Mouse (Mus musculus): ENCODE data around the gene Vmn2r11. TPM values are rescaled to one million over a fixed set of nuclear protein-coding genes. Genes with fewer than 3 reads are reported as not detected.
"Not testable (repeated sequence)": the region's sequence is repeated elsewhere in the genome, so short reads cannot be mapped to it uniquely, and the experiment has no call there.

The Vmn2r11 gene
- total RNA-seq (2014; fragmentation: Nextera tagmentation) (not detected in 2 replicates), total RNA-seq (2017) (under 0.01 and 0.05 TPM in 2 replicates), polyA plus RNA-seq (2012) (not detected in 2 replicates)

DNA sequence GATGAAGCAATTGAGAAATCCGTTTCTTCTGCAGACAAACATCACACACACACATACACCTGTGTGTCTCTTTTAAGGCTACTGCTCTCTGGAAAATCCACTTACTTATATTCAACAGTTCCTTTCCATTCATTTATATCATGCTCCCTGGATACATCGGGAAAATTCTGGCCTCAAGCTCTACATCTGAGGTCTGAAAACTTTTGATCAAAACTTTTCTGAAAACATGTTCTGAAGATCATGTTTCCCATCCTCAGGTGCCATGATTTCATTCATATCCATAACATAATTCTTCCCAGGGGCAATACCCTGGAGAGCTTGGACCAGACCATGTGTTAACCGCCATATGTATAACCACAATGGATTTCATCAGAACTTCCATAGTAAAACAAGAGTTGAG, at the start of gene Vmn2r11:
Gene Vmn2r11, minus strand, starts transcription at position 101 of the 400 bp plus-strand sequence.
- not testable (repeated sequence) for H3K4me1 ChIP-seq (ENCODE audit: insufficient read depth, low read depth, low read length); H3K27me3 ChIP-seq (ENCODE audit: insufficient read depth, low read length); ATAC-seq (ENCODE audit: extremely low read depth, insufficient number of reproducible peaks, low FRiP score, poor library complexity, severe bottlenecking); H3K9me3 ChIP-seq (replicated peaks); H3K36me3 ChIP-seq (replicated peaks); DNase-seq (ENCODE audit: low spot score); H3K4me3 ChIP-seq (ENCODE audit: low read depth, low read length)

DNA sequence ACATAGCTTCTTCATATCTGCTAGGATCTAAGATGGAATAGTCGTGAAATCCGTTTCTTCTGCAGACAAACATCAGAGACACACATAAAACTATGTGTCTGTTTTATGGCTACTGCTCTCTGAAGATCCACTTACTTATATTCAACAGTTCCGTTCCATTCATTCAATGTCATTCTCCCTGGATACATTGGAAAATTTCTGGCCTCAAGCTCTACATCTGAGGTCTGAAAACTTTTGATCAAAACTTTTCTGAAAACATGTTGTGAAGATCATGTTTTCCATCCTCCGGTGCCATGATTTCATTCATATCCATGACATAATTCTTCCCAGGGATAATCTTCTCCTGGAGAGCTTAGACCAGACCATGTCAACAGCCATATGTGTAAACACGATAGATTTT, 38.5 kb upstream of the Vmn2r11 start, which contains the start of gene Vmn2r12:
Gene Vmn2r12, minus strand, starts transcription at position 101 of the 400 bp plus-strand sequence.
- H3K4me1 ChIP-seq (ENCODE audit: insufficient read depth, low read depth, low read length); DNase-seq (ENCODE audit: low spot score); H3K4me3 ChIP-seq (ENCODE audit: low read depth, low read length); H3K9me3 ChIP-seq (replicated peaks); ATAC-seq (ENCODE audit: extremely low read depth, insufficient number of reproducible peaks, low FRiP score, poor library complexity, severe bottlenecking); H3K27me3 ChIP-seq (ENCODE audit: insufficient read depth, low read length); H3K36me3 ChIP-seq (replicated peaks): not testable (repeated sequence)

- not testable (repeated sequence) for H3K4me3 ChIP-seq (ENCODE audit: low read depth, low read length); DNase-seq (ENCODE audit: low spot score); H3K36me3 ChIP-seq (replicated peaks); ATAC-seq (ENCODE audit: extremely low read depth, insufficient number of reproducible peaks, low FRiP score, poor library complexity, severe bottlenecking); H3K27me3 ChIP-seq (ENCODE audit: insufficient read depth, low read length); H3K4me1 ChIP-seq (ENCODE audit: insufficient read depth, low read depth, low read length); H3K9me3 ChIP-seq (replicated peaks)
These were observed 37.1 kb upstream of the Vmn2r11 start for GRCm38 (mm10) chr5:109096482-109096881.

DNA sequence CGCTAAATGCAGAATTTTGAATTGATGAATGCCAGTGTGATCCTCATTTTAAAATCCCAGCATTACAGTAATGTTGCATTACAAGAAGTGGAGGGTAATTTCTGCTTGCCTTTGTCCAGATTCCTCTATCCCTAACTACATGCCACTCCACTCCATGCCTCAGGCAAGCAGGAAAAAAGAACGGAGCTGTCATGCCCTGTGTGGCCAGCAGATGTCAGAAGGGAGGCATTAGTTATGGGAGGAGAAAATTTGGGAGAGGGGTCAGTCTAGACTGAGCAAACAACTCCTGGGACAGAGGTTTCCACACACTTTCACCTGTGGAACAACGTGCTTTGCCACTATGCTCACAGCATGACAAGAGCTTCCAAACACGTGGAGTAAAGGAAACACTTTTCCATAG, 12.6 kb upstream of the Vmn2r11 start:
- DNase-seq (ENCODE audit: low spot score); H3K27me3 ChIP-seq (ENCODE audit: insufficient read depth, low read length); H3K4me3 ChIP-seq (ENCODE audit: low read depth, low read length); H3K4me1 ChIP-seq (ENCODE audit: insufficient read depth, low read depth, low read length); H3K9me3 ChIP-seq (replicated peaks); H3K36me3 ChIP-seq (replicated peaks): not testable (repeated sequence)
- ATAC-seq (ENCODE audit: extremely low read depth, insufficient number of reproducible peaks, low FRiP score, poor library complexity, severe bottlenecking), result 0 out of 2 replicates have a peak, but pooled peaks have one; percentile 28

GRCm38 (mm10) chr5:109055286-109055685, 4.1 kb downstream of the Vmn2r11 start:
- H3K4me3 ChIP-seq (ENCODE audit: low read depth, low read length), result no peak overlapping the region
- no peak for DNase-seq (ENCODE audit: low spot score)
- no peaks in the 10 kb centered on the region for H3K4me1 ChIP-seq (ENCODE audit: insufficient read depth, low read depth, low read length)
- ATAC-seq (ENCODE audit: extremely low read depth, insufficient number of reproducible peaks, low FRiP score, poor library complexity, severe bottlenecking), result no peak
- H3K36me3 ChIP-seq (replicated peaks), result no peaks in the 10 kb centered on the region
- no peaks in the 10 kb centered on the region for H3K27me3 ChIP-seq (ENCODE audit: insufficient read depth, low read length)
- H3K9me3 ChIP-seq (replicated peaks), result no peaks in the 10 kb centered on the region
- TF ChIP-seq GATA1 (IDR thresholded peaks at IDR 0.05; ENCODE audit: borderline replicate concordance, low read length) (no peak), GATA2 (IDR thresholded peaks at IDR 0.05; ENCODE audit: borderline replicate concordance, low read depth, low read length) (no peak), CTCF (IDR thresholded peaks at IDR 0.05; ENCODE audit: low read depth, low read length) (no peak), POLR2AphosphoS5 (IDR thresholded peaks at IDR 0.05; ENCODE audit: insufficient replicate concordance, low read depth, low read length) (no peak), TAL1 (conservative IDR thresholded peaks at IDR 0.05; ENCODE audit: low read depth, low read length) (no peak)

DNA sequence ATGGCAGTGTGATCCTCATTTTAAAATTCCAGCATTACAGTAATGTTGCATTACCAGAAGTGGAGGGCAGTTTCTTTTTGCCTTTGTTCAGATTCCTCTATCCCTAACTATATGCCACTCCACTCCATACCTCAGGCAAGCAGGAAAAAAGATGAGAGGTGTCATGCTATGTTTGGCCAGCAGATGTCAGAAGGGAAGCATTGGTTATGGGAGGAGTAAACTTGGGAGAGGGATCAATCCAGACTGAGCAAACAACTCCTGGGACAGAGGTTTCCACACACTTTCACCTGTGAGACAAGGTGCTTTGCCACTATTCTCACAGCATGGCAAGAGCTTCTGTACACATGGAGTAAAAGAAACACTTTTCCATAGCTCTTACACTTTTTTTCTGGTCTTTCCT, 26.8 kb downstream of the Vmn2r11 start:
- TF ChIP-seq POLR2AphosphoS5 (IDR thresholded peaks at IDR 0.05; ENCODE audit: insufficient replicate concordance, low read depth, low read length) (no peak), GATA2 (IDR thresholded peaks at IDR 0.05; ENCODE audit: borderline replicate concordance, low read depth, low read length) (no peak), GATA1 (IDR thresholded peaks at IDR 0.05; ENCODE audit: borderline replicate concordance, low read length) (no peak), CTCF (IDR thresholded peaks at IDR 0.05; ENCODE audit: low read depth, low read length) (no peak), TAL1 (conservative IDR thresholded peaks at IDR 0.05; ENCODE audit: low read depth, low read length) (no peak)
- Histone ChIP-seq H3K27me3 (ENCODE audit: insufficient read depth, low read length) (no peaks in the 10 kb centered on the region), H3K9me3 (replicated peaks) (no peaks in the 10 kb centered on the region), H3K4me3 (ENCODE audit: low read depth, low read length) (no peak overlapping the region), H3K4me1 (ENCODE audit: insufficient read depth, low read depth, low read length) (no peaks in the 10 kb centered on the region), H3K36me3 (replicated peaks) (no peaks in the 10 kb centered on the region)
- no peak for DNase-seq (ENCODE audit: low spot score)
- ATAC-seq (ENCODE audit: extremely low read depth, insufficient number of reproducible peaks, low FRiP score, poor library complexity, severe bottlenecking), result no peak

DNA sequence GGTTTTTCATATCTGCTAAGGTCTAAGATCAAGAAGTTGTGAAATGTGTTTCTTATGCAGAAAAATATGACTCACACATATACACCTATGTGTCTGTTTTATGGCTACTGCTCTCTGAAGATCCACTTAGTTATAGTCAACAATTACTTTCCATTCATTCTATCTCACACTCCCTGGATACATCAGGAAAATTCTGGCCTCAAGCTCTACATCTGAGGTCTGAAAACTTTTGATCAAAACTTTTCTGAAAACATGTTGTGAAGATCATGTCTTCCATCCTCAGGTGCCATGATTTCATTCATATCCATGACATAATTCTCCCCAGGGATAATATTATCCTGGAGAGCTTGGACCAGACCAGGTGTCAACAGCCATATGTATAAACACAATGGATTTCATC, 52.9 kb downstream of the Vmn2r11 start, which contains the start of gene Vmn2r10:
Gene Vmn2r10, minus strand, starts transcription at position 101 of the 400 bp plus-strand sequence.
- not testable (repeated sequence) for DNase-seq (ENCODE audit: low spot score); H3K9me3 ChIP-seq (replicated peaks); H3K27me3 ChIP-seq (ENCODE audit: insufficient read depth, low read length); H3K4me1 ChIP-seq (ENCODE audit: insufficient read depth, low read depth, low read length); H3K4me3 ChIP-seq (ENCODE audit: low read depth, low read length); H3K36me3 ChIP-seq (replicated peaks); ATAC-seq (ENCODE audit: extremely low read depth, insufficient number of reproducible peaks, low FRiP score, poor library complexity, severe bottlenecking)

Other genes starting within 250 kb of the Vmn2r11 start
- gene Vmn2r9, start 207.0 kb downstream of the Vmn2r11 start, total RNA-seq (2014; fragmentation: Nextera tagmentation), result not detected in 2 replicates
- gene Vmn2r9, start 207.0 kb downstream of the Vmn2r11 start, total RNA-seq (2017), result under 0.01 and 0.05 TPM in 2 replicates
- not detected in 2 replicates for gene Vmn2r9, start 207.0 kb downstream of the Vmn2r11 start, polyA plus RNA-seq (2012)
- not detected in 2 replicates for gene Vmn2r10, start 53.0 kb downstream of the Vmn2r11 start, total RNA-seq (2014; fragmentation: Nextera tagmentation)
- 0.06 and 0.11 TPM in 2 replicates for gene Vmn2r10, start 53.0 kb downstream of the Vmn2r11 start, total RNA-seq (2017)
- not detected in 2 replicates for gene Vmn2r10, start 53.0 kb downstream of the Vmn2r11 start, polyA plus RNA-seq (2012)
- gene Vmn2r12, start 38.4 kb upstream of the Vmn2r11 start, total RNA-seq (2014; fragmentation: Nextera tagmentation), result not detected in 2 replicates
- 0.06 and 0.16 TPM in 2 replicates for gene Vmn2r12, start 38.4 kb upstream of the Vmn2r11 start, total RNA-seq (2017)
- gene Vmn2r12, start 38.4 kb upstream of the Vmn2r11 start, polyA plus RNA-seq (2012), result not detected in 2 replicates
- gene Vmn2r13, start 132.6 kb upstream of the Vmn2r11 start, total RNA-seq (2014; fragmentation: Nextera tagmentation), result not detected in 2 replicates
- 0.05 and 0.06 TPM in 2 replicates for gene Vmn2r13, start 132.6 kb upstream of the Vmn2r11 start, total RNA-seq (2017)
- gene Vmn2r13, start 132.6 kb upstream of the Vmn2r11 start, polyA plus RNA-seq (2012), result not detected in 2 replicates
- not detected in 2 replicates for gene Vmn2r14, start 165.1 kb upstream of the Vmn2r11 start, total RNA-seq (2014; fragmentation: Nextera tagmentation)
- 0.06 and 0.11 TPM in 2 replicates for gene Vmn2r14, start 165.1 kb upstream of the Vmn2r11 start, total RNA-seq (2017)
- gene Vmn2r14, start 165.1 kb upstream of the Vmn2r11 start, polyA plus RNA-seq (2012), result not detected in 2 replicates
- not detected in 2 replicates for gene Vmn2r15, start 238.1 kb upstream of the Vmn2r11 start, total RNA-seq (2014; fragmentation: Nextera tagmentation)
- 0.11 TPM in 1 of 2 replicates, not detected in the other for gene Vmn2r15, start 238.1 kb upstream of the Vmn2r11 start, total RNA-seq (2017)
- gene Vmn2r15, start 238.1 kb upstream of the Vmn2r11 start, polyA plus RNA-seq (2012), result not detected in 2 replicates

Data from G1E (cell line).